Mouse (Mus musculus) liver, adult 2 months (tissue): ENCODE measurements around the gene Olfr1136. TPM values are rescaled to one million over a fixed set of nuclear protein-coding genes. Genes with fewer than 3 reads are reported as not detected.

Experiments
- DNase-seq: peaks from one replicate; pipeline ENCODE4 v3.0.0-alpha.2; 2011; ENCODE audit warnings: low read depth, low spot score; ENCODE audit errors: extremely low read depth
- H3K27ac ChIP-seq: fragments of 200-500 bp; replicated peaks from 2 replicates; pipeline ENCODE4 v1.5.1; 2012; ENCODE audit warnings: low read depth, mild to moderate bottlenecking, control low read depth, inconsistent platforms, low read length; ENCODE audit not compliant: insufficient read depth
- H3K27me3 ChIP-seq: fragments of 200-500 bp; 2 replicates; pipeline ENCODE4 v1.6.1; 2012; ENCODE audit warnings: mild to moderate bottlenecking, moderate library complexity, low read length, inconsistent platforms; ENCODE audit not compliant: control insufficient read depth, insufficient read depth
- H3K36me3 ChIP-seq: fragments of 200-500 bp; 2 replicates; pipeline ENCODE4 v1.6.1; 2012; ENCODE audit warnings: low read length, inconsistent platforms; ENCODE audit not compliant: control insufficient read depth, insufficient read depth
- H3K4me1 ChIP-seq: fragments of 200-500 bp; 2 replicates; pipeline ENCODE4 v1.6.1; 2011; ENCODE audit warnings: low read length; ENCODE audit not compliant: control insufficient read depth, insufficient read depth
- H3K4me3 ChIP-seq: fragments of 200-500 bp; 2 replicates; pipeline ENCODE4 v1.5.1; 2011; ENCODE audit warnings: low read depth, mild to moderate bottlenecking, control low read depth, low read length, moderate library complexity; ENCODE audit not compliant: insufficient read depth
- H3K79me2 ChIP-seq: fragments of 200-500 bp; 2 replicates; pipeline ENCODE4 v1.6.1; 2012; ENCODE audit warnings: inconsistent platforms, mild to moderate bottlenecking, low read length, moderate library complexity; ENCODE audit not compliant: control insufficient read depth, insufficient read depth
- H3K9ac ChIP-seq: fragments of 200-500 bp; 2 replicates; pipeline ENCODE4 v1.6.1; 2012; ENCODE audit warnings: low read depth, mild to moderate bottlenecking, control low read depth, inconsistent platforms, low read length
- CTCF ChIP-seq: fragments of 200-500 bp; IDR thresholded peaks from 2 replicates; pipeline ENCODE4 v1.5.1; 2011; ENCODE audit warnings: low read depth, low read length, control low read depth
- POLR2A ChIP-seq: fragments of 200-500 bp; IDR thresholded peaks from 2 replicates; pipeline ENCODE4 v1.6.1; 2011; ENCODE audit warnings: low read length, control low read depth; ENCODE audit not compliant: insufficient read depth; ENCODE audit errors: extremely low read depth
- polyA plus RNA-seq: library from polyadenylated mRNA; depleted of rRNA; stranded (reverse); fragments of >200 nt; gene quantifications from 2 replicates; pipeline ENCODE4 v1.2.3, GENCODE M21; 2012; rRNA removed
- total RNA-seq: library from RNA; depleted of rRNA; stranded (reverse); fragments of >200 nt; gene quantifications from 2 replicates; pipeline ENCODE4 v1.2.3, GENCODE M21; 2014; rRNA removed

Gene Olfr1136
- total and polyA plus RNA-seq, 2 experiments, result not detected

GRCm38 (mm10) chr2:87647274-87647673, 46.5 kb downstream of the Olfr1136 start, which contains the start of gene Olfr1133:
Gene Olfr1133 (minus strand): TSS chr2:87647374.
- no peaks in the 10 kb centered on the region for H3K36me3 ChIP-seq
- no peak for TF ChIP-seq CTCF
- TF ChIP-seq POLR2A, result no peak

More at GRCm38 (mm10) chr2:87647274-87647673, 46.5 kb downstream of the Olfr1136 start, which contains the start of gene Olfr1133:
- Histone ChIP-seq H3K27ac (no peak within 1 kb of the TSS), H3K4me3 (no peak within 1 kb of the TSS), H3K27me3 (no peaks in the 10 kb centered on the region), H3K79me2 (no peaks in the 10 kb centered on the region), H3K9ac (no peak within 1 kb of the TSS), H3K4me1 (no peaks in the 10 kb centered on the region)
- no peak for DNase-seq

Other genes with a start within 250 kb of the Olfr1136 start
- not detected in 2 replicates for gene Olfr1126, start 240.0 kb downstream of the Olfr1136 start, total RNA-seq
- gene Olfr1126, start 240.0 kb downstream of the Olfr1136 start, polyA plus RNA-seq, result not detected in 2 replicates
- not detected in 2 replicates for gene Pramel7, start 196.9 kb downstream of the Olfr1136 start, total RNA-seq
- not detected in 2 replicates for gene Pramel7, start 196.9 kb downstream of the Olfr1136 start, polyA plus RNA-seq
- gene Pramel6, start 187.4 kb downstream of the Olfr1136 start, total RNA-seq, result not detected in 2 replicates
- not detected in 2 replicates for gene Pramel6, start 187.4 kb downstream of the Olfr1136 start, polyA plus RNA-seq
- gene Olfr153, start 162.2 kb downstream of the Olfr1136 start, total RNA-seq, result not detected in 2 replicates
- gene Olfr153, start 162.2 kb downstream of the Olfr1136 start, polyA plus RNA-seq, result not detected in 2 replicates
- gene Olfr1128, start 148.4 kb downstream of the Olfr1136 start, total RNA-seq, result not detected in 2 replicates
- gene Olfr1128, start 148.4 kb downstream of the Olfr1136 start, polyA plus RNA-seq, result not detected in 2 replicates
- gene Olfr1129, start 120.0 kb downstream of the Olfr1136 start, total RNA-seq, result not detected in 2 replicates
- not detected in 2 replicates for gene Olfr1129, start 120.0 kb downstream of the Olfr1136 start, polyA plus RNA-seq
- not detected in 2 replicates for gene Olfr1130, start 87.7 kb downstream of the Olfr1136 start, total RNA-seq
- not detected in 2 replicates for gene Olfr1130, start 87.7 kb downstream of the Olfr1136 start, polyA plus RNA-seq
- gene Olfr1131, start 66.8 kb downstream of the Olfr1136 start, total RNA-seq, result not detected in 2 replicates
- not detected in 2 replicates for gene Olfr1131, start 66.8 kb downstream of the Olfr1136 start, polyA plus RNA-seq
- not detected in 2 replicates for gene Olfr1132, start 56.4 kb downstream of the Olfr1136 start, total RNA-seq
- gene Olfr1132, start 56.4 kb downstream of the Olfr1136 start, polyA plus RNA-seq, result not detected in 2 replicates
- gene Olfr1133, start 46.6 kb downstream of the Olfr1136 start, total RNA-seq, result not detected in 2 replicates
- not detected in 2 replicates for gene Olfr1133, start 46.6 kb downstream of the Olfr1136 start, polyA plus RNA-seq
- gene Olfr1134, start 35.5 kb downstream of the Olfr1136 start, total RNA-seq, result not detected in 2 replicates
- gene Olfr1134, start 35.5 kb downstream of the Olfr1136 start, polyA plus RNA-seq, result not detected in 2 replicates
- not detected in 2 replicates for gene Olfr1135, start 20.3 kb downstream of the Olfr1136 start, total RNA-seq
- gene Olfr1135, start 20.3 kb downstream of the Olfr1136 start, polyA plus RNA-seq, result not detected in 2 replicates
- not detected in 2 replicates for gene Olfr1137, start 19.2 kb upstream of the Olfr1136 start, total RNA-seq
- not detected in 2 replicates for gene Olfr1137, start 19.2 kb upstream of the Olfr1136 start, polyA plus RNA-seq
- not detected in 2 replicates for gene Olfr1138, start 46.0 kb upstream of the Olfr1136 start, total RNA-seq
- gene Olfr1138, start 46.0 kb upstream of the Olfr1136 start, polyA plus RNA-seq, result not detected in 2 replicates
- gene Olfr1140, start 49.8 kb upstream of the Olfr1136 start, total RNA-seq, result not detected in 2 replicates
- not detected in 2 replicates for gene Olfr1140, start 49.8 kb upstream of the Olfr1136 start, polyA plus RNA-seq
- not detected in 2 replicates for gene Olfr1141, start 60.0 kb upstream of the Olfr1136 start, total RNA-seq
- gene Olfr1141, start 60.0 kb upstream of the Olfr1136 start, polyA plus RNA-seq, result not detected in 2 replicates
- gene Olfr152, start 85.5 kb upstream of the Olfr1136 start, total RNA-seq, result not detected in 2 replicates
- not detected in 2 replicates for gene Olfr152, start 85.5 kb upstream of the Olfr1136 start, polyA plus RNA-seq
- not detected in 2 replicates for gene Olfr1143, start 106.6 kb upstream of the Olfr1136 start, total RNA-seq
- gene Olfr1143, start 106.6 kb upstream of the Olfr1136 start, polyA plus RNA-seq, result not detected in 2 replicates
- not detected in 2 replicates for gene Olfr1145, start 115.9 kb upstream of the Olfr1136 start, total RNA-seq
- gene Olfr1145, start 115.9 kb upstream of the Olfr1136 start, polyA plus RNA-seq, result not detected in 2 replicates
- not detected in 2 replicates for gene Olfr1148, start 136.6 kb upstream of the Olfr1136 start, total RNA-seq
- not detected in 2 replicates for gene Olfr1148, start 136.6 kb upstream of the Olfr1136 start, polyA plus RNA-seq
- not detected in 2 replicates for gene Olfr1150-ps1, start 150.0 kb upstream of the Olfr1136 start, total RNA-seq
- gene Olfr1150-ps1, start 150.0 kb upstream of the Olfr1136 start, polyA plus RNA-seq, result not detected in 2 replicates
- not detected in 2 replicates for gene Olfr1151, start 161.9 kb upstream of the Olfr1136 start, total RNA-seq
- not detected in 2 replicates for gene Olfr1151, start 161.9 kb upstream of the Olfr1136 start, polyA plus RNA-seq
- gene Olfr1152, start 172.5 kb upstream of the Olfr1136 start, total RNA-seq, result not detected in 2 replicates
- gene Olfr1152, start 172.5 kb upstream of the Olfr1136 start, polyA plus RNA-seq, result not detected in 2 replicates
- not detected in 2 replicates for gene Olfr1153, start 201.0 kb upstream of the Olfr1136 start, total RNA-seq
- gene Olfr1153, start 201.0 kb upstream of the Olfr1136 start, polyA plus RNA-seq, result not detected in 2 replicates
- gene Olfr1154, start 211.2 kb upstream of the Olfr1136 start, total RNA-seq, result not detected in 2 replicates
- gene Olfr1154, start 211.2 kb upstream of the Olfr1136 start, polyA plus RNA-seq, result not detected in 2 replicates